Mouse (Mus musculus) spleen, adult 2 months (tissue): ENCODE data around the gene Hmg20a.

Source experiments
- CTCF ChIP-seq: fragments of 200-500 bp; IDR thresholded peaks from 2 replicates; pipeline ENCODE4 v1.5.1; 2011; ENCODE audit warnings: mild to moderate bottlenecking, inconsistent platforms; ENCODE audit not compliant: insufficient read depth, insufficient read length, insufficient replicate concordance; ENCODE audit errors: extremely low read depth
- POLR2A ChIP-seq: fragments of 200-500 bp; IDR thresholded peaks from 2 replicates; pipeline ENCODE4 v1.6.1; 2011; ENCODE audit warnings: low read depth, low read length, inconsistent platforms

DNA sequence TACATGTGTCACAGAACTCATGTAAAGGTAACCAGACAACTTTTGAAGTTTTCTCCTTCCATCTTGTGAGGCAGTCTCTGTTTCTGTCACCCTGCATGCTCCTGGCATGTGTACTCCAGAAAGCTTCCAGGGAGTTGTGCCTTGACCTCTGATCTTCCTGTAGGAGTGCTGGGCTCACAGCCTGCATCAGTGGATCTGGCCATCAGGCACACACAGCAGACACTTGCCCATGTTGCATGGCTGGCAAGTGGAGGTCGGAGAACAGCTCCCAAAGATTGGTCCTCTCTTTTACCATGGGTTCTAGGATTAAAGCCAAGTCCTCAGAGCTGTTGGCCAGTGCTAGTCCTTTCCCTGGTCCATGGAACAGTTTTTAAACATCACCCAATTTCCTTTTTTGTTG lies 44.2 kb downstream of the Hmg20a start:
- TF ChIP-seq CTCF: no peak
- TF ChIP-seq POLR2A: no peak
